Mouse (Mus musculus): Measurements from ENCODE around the gene Pin1.
"Not testable (repeated sequence)": the region's sequence is repeated elsewhere in the genome, so short reads cannot be mapped to it uniquely, and the experiment has no call there.

Pin1 gene

GRCm38 (mm10) chr9:20651602-20652259 lies at the start of gene Pin1:
Gene Pin1, plus strand, starts transcription at chr9:20652095.
- DNase-seq (ENCODE audit: low read depth in 2 of 2, low spot score in 2 of 2): peak; percentile 97 to 98

DNA sequence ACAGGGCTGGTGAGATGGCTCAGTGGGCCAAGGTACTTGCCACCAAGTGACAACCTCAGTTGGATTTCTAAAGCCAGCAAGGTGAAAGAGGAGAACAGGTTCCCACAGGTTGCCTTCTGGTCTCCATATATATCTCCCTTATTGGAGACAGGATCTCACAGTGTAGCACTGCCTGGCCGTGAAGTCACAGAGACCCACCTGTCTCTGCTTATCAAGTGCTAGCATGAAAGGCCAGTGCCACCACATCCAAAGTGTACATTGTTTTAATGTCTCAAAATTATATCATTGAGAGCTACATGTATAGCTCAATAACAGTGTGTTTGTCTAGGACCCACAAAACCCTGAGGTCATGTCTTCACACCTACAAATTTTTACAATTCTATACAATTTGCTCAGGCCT lies 45.6 kb upstream of the Pin1 start:
- DNase-seq (ENCODE audit: low read depth in 2 of 2, low spot score in 2 of 2): no peak

DNA sequence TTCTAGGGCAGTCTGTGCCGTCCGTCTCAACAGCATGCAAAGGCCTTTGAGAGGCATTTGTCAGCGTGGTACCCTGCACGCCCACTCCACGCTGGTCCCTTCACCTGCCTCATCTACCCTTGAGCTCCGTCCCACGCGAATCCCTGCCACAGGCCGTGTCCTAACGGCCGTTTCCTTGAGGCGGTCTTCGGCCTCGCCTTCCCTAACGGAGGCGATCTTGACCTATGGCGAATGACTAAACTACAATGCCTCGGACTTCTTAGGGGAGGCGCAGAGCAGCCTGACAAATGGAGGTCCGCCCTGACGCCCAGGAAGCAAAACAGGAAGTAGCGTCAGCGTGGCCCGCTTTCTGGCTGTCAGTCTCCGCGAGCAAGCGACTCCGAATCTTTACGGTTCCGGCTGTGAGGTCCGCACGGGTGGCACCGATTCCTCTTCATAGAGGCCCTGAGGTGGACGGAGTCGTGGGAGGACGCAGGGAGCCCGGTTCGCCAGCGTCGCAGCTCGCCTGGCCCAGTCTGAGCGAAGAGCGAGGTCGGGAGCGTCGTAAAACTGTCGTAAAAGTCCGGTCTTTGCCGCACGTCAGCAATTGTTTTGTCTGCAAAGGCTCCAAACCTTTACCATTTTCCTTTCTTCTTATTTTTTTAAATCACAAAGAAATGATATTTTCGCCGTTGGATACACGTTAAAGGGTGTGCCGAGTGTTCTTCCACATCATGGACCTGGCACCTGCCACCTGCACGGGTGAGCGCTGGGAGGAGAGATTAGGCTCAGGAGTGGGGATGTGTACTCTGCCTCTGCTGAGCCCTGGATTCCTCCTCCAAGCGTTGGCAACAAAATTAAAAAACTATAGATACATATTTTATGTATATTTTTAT lies 44.6 kb upstream of the Pin1 start:
- peak; percentile 85 to 88 for DNase-seq (ENCODE audit: low read depth in 2 of 2, low spot score in 2 of 2)

- DNase-seq (ENCODE audit: low read depth in 2 of 2, low spot score in 2 of 2): no peak
Measured at GRCm38 (mm10) chr9:20609831-20610464, 41.9 kb upstream of the Pin1 start.

DNA sequence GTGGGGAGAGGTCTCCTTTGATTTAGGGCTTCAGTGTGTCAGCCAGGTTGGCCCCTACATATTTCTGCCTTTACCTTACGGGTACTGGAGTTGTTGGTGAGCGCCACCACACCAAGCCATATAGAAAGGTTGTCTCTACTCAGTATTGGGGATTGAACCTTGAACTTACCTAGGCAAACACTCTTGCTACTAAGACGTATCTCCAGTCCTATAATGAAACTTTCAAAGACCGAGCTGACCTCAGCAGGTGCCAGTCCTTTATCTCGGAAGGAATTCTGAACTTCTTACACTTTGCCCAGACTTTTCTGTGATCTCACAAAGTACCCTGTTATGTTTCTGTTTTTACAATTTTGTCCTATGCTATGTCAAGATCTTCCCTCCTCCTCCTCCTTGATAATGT lies 39.9 kb upstream of the Pin1 start:
- DNase-seq (ENCODE audit: low read depth in 2 of 2, low spot score in 2 of 2): no peak

- no peak for DNase-seq (ENCODE audit: low read depth in 2 of 2, low spot score in 2 of 2)
Measured at GRCm38 (mm10) chr9:20616685-20617084, 35.2 kb upstream of the Pin1 start.

GRCm38 (mm10) chr9:20631332-20631731 lies 20.6 kb upstream of the Pin1 start:
- no peak for DNase-seq (ENCODE audit: low read depth in 2 of 2, low spot score in 2 of 2)

GRCm38 (mm10) chr9:20635676-20636075 lies 16.2 kb upstream of the Pin1 start:
- not testable (repeated sequence) for DNase-seq (ENCODE audit: low read depth in 2 of 2, low spot score in 2 of 2)

DNA sequence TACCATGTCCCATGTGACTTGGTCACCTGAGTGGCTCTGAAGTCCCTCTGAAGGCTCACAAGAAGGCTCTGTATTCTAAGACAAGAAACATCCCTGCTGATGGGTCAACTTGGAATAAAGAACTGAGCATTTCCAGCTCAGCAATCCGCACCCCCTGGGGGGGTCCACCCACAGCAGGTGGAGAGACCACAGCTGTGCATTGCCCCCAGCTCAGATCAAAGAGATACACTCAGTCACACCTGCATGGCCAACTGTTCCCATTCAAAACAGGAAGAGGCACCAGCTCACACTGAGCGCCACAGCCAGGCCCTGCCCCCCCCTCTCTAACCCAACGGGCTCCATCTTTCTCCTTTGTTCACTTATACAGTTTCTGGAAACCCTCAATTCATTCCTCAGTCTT lies 15.6 kb upstream of the Pin1 start:
- DNase-seq (ENCODE audit: low read depth in 2 of 2, low spot score in 2 of 2): peak; percentile 40 to 62

DNA sequence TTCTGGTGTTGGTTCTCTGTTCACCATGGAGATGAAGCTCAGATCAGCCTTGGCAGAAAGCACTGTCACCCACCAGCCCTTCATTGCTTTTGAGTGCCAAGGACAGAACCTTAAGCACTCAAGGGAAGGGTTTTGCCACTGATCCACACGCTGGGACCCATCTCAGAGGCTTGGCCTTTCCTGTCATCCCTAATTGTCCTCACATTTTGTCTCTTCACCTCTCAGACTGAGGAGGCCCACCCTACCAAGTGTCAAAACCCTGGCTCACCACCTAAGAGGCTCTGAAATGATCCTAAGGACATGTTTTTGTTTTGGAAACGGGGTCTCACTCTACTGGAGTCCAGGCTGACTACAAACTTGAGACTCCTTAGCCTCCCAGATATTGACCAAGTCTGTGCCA lies 15.1 kb upstream of the Pin1 start:
- no peak for DNase-seq (ENCODE audit: low read depth in 2 of 2, low spot score in 2 of 2)

- no peak for DNase-seq (ENCODE audit: low read depth in 2 of 2, low spot score in 2 of 2)
Measured at GRCm38 (mm10) chr9:20638552-20638951, 13.3 kb upstream of the Pin1 start.

GRCm38 (mm10) chr9:20639486-20639885 lies 12.4 kb upstream of the Pin1 start:
- DNase-seq (ENCODE audit: low read depth in 2 of 2, low spot score in 2 of 2): no peak

GRCm38 (mm10) chr9:20641501-20641900 lies 10.4 kb upstream of the Pin1 start:
- no peak for DNase-seq (ENCODE audit: low read depth in 2 of 2, low spot score in 2 of 2)

DNA sequence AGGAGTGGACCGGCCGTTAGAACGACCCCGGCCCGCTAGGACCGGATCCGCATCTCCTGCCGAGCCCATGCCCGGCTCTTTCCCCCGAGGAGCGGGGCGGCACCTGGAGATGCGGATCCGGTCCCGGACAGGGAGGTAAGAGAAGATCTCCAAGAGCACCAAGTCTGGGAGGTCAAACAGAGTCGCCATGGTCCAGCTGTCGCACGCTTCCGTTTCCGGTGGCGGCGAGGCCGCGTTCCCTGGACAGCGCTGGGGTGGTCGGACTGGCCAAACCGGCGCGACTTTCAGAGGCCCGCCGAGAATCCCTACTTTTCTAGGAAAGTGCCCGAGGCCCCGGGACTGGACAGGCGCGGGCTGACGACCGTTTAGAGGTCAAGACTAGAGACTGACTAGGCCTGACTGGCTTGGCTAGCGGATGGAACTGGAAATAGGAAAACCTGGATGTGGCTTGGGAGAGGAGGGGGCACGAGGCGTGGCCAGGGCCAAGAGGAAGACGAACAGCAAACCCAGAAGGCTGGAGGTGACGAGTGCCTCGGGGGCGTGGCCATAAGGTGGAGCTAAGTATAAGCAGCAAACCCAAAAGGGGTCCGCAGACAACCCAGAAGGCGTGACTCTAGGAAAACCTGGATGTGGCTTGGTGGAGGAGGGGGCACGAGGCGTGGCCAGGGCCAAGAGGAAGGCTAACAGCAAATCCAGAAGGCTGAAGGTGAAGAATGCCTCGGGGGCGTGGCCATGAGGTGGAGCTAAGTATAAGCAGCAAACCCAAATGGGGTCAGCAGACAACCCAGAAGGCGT lies 9.6 kb upstream of the Pin1 start, which contains the start of gene Ubl5:
Gene Ubl5 (plus strand): TSS at position 778 of the 795 bp plus-strand sequence.
- no peak for DNase-seq (ENCODE audit: low read depth in 2 of 2, low spot score in 2 of 2)

GRCm38 (mm10) chr9:20642896-20643466 lies 8.9 kb upstream of the Pin1 start:
- DNase-seq (ENCODE audit: low read depth in 2 of 2, low spot score in 2 of 2): peak; percentile 78 to 85

DNA sequence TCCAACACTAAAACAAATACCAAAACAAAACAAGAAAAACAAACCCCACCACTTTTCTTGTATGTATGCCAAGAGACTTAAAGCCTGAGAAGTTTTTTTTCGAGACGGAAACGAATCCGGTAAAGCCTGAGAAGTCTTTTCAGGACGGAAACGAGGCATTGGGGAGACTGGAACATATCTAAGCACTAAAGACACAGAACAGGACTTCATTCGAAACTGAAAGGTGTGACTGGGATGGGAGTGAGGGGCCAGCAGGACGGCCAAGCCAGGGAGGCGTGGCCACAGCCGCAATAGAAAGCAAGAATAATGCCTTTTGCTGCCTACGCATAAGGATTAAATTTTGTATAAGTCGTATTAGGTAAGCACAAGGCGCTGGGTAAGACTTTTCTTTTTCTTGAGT lies 8.1 kb upstream of the Pin1 start:
- no peak for DNase-seq (ENCODE audit: low read depth in 2 of 2, low spot score in 2 of 2)

DNA sequence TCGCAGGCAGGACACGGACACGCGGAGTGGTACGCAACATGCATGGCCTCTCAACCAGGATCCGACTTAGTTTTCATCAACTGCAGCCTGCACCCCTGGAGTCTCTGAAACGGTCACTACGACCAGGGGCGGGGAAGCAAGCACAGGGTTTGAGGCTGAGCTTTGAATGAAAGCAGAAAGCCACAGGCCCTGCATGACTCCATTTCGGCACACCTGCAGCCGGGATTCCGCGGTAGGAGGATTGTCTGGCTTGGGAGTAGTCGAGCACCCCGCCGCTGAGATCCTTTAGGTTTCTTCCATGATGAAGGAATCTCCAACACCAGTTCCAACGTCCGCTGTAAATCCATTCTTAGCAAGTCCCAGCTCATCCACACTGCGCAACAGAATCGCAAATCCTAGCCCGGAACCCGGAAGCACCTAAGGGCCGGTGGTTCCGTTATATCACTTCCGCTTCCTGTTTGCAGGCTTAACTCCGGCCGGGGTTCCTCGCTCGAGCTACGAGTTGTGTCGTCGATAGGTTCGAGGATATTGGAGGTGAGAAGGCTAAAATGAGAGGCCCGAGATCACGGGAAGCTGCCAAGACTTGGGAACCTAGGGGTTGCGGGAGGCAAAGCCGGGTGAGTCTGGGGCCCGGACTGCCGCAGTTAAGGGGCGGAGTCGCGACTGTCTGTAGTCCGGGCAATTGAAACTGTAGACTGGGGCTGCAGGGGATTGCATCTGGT lies 7.4 kb upstream of the Pin1 start, which contains the start of gene Fbxl12:
Gene Fbxl12 (minus strand): TSS at position 408 of the 722 bp plus-strand sequence.
- peak; percentile 70 to 71 for DNase-seq (ENCODE audit: low read depth in 2 of 2, low spot score in 2 of 2)

DNA sequence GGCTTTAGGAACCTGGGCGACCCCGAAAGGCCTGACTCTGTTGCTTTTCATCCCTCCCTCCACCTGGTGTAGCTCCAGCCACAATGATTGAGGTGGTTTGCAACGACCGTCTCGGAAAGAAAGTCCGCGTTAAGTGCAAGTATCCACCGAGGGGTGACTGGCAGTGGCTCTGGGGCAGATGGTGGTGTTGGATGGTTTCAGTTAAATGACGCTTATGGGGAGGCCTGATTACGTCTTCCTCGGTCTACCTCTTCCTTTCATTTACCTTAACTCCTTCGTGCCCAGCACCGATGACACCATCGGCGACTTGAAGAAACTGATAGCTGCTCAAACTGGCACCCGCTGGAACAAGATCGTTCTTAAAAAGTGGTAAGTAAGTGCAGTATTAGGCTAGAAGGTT lies 6.8 kb upstream of the Pin1 start:
- DNase-seq (ENCODE audit: low read depth in 2 of 2, low spot score in 2 of 2): peak; percentile 68 to 75

- DNase-seq (ENCODE audit: low read depth in 2 of 2, low spot score in 2 of 2): no peak
Measured at GRCm38 (mm10) chr9:20652260-20652658, 364 bp downstream of the Pin1 start.

DNA sequence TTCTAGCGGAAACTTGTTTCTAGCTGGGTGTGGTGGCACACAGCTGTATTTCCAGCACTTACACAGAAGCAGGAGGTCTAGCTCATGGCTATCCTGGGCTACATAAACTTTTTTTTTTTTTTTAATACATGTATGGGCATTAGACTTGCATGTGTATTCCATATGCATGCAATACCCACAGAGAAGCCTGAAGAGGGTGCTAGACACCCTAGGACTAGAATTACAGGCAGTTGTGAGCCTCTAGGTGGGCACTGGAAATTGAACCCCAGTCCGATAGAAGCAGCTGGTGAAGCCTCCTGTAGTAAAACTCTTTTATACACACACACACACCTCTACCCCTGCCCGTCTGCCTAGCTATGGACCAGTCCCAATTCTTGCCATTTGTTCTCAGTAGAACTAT lies 2.0 kb downstream of the Pin1 start:
- DNase-seq (ENCODE audit: low read depth in 2 of 2, low spot score in 2 of 2): no peak

Measured in CD8-positive naive resting alpha-beta T cell, adult 2 months (primary cell).